Mouse (Mus musculus): ENCODE data around the gene Acaca.
A peak's percentile ranks its signal among the peaks of the same experiment; 100 is the strongest.

Acaca gene

GRCm38 (mm10) chr11:84205776-84206175 is 76.3 kb downstream of the Acaca start:
- DNase-seq (ENCODE audit: extremely low read depth, insufficient read length, low spot score) = no peak

GRCm38 (mm10) chr11:84210876-84211275 is 81.4 kb downstream of the Acaca start:
- no peak for DNase-seq (ENCODE audit: extremely low read depth, insufficient read length, low spot score)

DNA sequence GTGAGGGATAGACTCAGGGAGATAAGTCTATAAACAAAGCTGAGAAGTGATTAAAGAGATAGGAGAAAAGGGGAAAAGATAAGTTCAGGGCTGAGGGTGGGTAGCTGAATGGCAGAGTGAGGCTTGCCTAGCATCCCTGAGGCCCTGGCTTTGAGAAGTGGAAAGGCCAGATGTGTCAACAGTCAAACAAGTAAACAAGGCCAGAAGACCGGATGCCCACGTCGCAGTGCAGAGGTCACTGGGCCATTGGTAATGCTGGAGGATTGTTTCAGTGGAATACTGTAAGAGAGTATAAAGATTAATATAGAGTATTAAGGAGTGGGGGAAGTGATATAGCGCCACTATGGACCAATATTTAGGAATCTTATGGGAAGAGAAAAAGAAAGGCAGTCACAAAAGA is 89.5 kb downstream of the Acaca start:
- DNase-seq (ENCODE audit: extremely low read depth, insufficient read length, low spot score) = no peak

DNA sequence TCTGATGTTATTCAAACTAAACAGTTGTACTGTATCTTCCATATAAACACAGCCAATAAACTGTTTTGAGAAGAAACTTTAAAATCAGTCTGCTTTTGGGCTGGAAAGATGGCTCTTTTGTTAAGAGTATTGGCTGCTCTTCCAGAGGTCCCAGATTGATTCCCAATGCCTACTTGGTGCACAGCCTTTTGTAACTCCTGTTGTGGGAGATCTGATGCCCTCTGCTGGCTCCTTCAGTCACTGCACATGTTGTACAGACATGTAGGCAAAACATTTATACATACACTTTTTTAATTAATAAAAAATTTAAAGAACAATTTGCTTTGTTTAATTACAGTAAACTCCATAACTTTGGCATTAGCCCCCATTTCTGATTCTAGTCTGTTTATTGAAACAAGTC is 114.1 kb downstream of the Acaca start:
- peak; percentile 15 for DNase-seq (ENCODE audit: extremely low read depth, insufficient read length, low spot score)

DNA sequence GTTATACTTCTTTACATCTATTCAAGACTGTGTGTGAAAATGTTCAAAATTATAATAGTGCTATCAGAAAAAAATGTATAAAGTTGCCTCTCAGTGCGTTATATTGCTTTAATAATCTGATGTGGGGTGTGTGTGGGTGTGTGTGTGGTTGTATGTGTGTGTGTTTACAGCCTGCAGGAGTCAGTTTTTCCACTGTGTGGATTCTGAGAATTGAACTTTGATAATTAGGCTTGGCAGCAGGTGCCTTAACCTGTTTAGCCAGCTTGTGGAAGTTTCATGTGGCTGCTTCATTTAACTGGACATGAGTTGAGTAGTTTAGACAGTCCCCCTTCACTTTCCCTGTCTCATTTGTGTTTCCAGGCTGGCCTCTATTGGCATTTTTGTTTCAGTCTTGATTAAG is 117.9 kb downstream of the Acaca start:
- DNase-seq (ENCODE audit: extremely low read depth, insufficient read length, low spot score) = no peak

DNA sequence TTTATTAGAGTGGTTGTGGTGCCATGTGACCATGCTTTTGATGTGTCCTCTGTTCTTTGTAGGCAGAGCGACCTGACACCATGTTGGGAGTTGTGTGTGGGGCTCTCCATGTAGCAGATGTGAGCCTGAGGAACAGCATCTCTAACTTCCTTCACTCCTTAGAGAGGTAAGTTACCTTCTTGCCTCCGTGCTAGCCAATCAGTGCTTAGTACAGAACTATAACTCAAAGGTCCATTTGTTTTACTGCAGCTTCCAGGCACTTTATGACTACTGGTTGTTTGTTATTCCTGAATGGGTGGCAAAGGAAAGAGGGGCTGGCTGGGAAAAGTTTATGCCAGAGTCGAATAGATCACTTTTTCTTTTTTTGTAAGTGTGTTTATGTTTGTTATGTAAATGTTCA is 121.7 kb downstream of the Acaca start:
- DNase-seq (ENCODE audit: extremely low read depth, insufficient read length, low spot score) = no peak

GRCm38 (mm10) chr11:84252425-84252824 is 123.0 kb downstream of the Acaca start:
- DNase-seq (ENCODE audit: extremely low read depth, insufficient read length, low spot score) = no peak

GRCm38 (mm10) chr11:84255879-84256278 is 126.4 kb downstream of the Acaca start:
- no peak for DNase-seq (ENCODE audit: extremely low read depth, insufficient read length, low spot score)

GRCm38 (mm10) chr11:84258053-84258710 is 128.7 kb downstream of the Acaca start:
- no peak for DNase-seq (ENCODE audit: extremely low read depth, insufficient read length, low spot score)

- DNase-seq (ENCODE audit: extremely low read depth, insufficient read length, low spot score) = no peak
These were observed 135.0 kb downstream of the Acaca start for GRCm38 (mm10) chr11:84264490-84264889.

GRCm38 (mm10) chr11:84268068-84268467 is 138.6 kb downstream of the Acaca start:
- no peak for DNase-seq (ENCODE audit: extremely low read depth, insufficient read length, low spot score)

- no peak for DNase-seq (ENCODE audit: extremely low read depth, insufficient read length, low spot score)
These were observed 141.0 kb downstream of the Acaca start for GRCm38 (mm10) chr11:84270511-84270910.

GRCm38 (mm10) chr11:84271948-84272347 is 142.5 kb downstream of the Acaca start:
- no peak for DNase-seq (ENCODE audit: extremely low read depth, insufficient read length, low spot score)

DNA sequence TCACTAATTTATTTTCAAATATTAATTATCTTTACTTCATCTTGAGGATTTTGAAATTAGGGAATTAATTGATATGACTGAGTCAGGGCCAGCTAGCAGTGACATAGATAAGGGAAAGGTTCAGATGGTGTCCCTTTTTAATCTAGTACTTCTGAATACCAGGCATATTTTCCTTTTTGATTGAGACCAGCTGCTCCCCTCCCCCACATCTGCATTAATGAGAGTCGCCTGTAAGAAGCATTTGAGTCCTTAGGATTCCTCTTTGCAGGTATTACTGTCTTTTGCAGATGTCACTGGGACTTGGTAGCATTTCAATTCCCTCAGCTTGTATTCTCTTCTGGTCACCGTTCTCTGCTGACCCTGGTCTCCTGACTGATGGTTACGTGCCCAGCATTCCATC is 143.1 kb downstream of the Acaca start:
- DNase-seq (ENCODE audit: extremely low read depth, insufficient read length, low spot score) = no peak

DNA sequence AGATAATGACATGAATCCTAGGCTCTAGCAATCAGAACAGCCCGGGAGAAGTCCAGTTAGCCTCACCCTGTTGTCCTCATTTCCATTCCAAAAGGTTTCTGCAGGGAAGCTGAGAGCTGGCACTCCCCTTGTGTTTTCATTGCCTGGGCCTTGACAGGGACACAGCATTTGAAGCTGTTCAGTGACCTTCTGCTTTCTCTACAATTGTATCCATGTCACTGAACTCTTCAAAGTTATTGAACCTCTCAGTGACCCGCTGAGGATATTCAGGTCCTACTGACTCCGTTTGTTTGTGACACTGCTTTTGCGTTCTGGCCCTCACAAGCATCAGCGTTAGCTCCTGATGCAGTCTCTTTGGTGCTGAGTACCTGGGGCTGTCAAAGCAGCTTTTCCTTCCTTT is 147.5 kb downstream of the Acaca start:
- DNase-seq (ENCODE audit: extremely low read depth, insufficient read length, low spot score) = no peak

- no peak for DNase-seq (ENCODE audit: extremely low read depth, insufficient read length, low spot score)
These were observed 151.8 kb downstream of the Acaca start for GRCm38 (mm10) chr11:84281280-84281679.

- DNase-seq (ENCODE audit: extremely low read depth, insufficient read length, low spot score) = no peak
These were observed 153.7 kb downstream of the Acaca start for GRCm38 (mm10) chr11:84282944-84283703.

DNA sequence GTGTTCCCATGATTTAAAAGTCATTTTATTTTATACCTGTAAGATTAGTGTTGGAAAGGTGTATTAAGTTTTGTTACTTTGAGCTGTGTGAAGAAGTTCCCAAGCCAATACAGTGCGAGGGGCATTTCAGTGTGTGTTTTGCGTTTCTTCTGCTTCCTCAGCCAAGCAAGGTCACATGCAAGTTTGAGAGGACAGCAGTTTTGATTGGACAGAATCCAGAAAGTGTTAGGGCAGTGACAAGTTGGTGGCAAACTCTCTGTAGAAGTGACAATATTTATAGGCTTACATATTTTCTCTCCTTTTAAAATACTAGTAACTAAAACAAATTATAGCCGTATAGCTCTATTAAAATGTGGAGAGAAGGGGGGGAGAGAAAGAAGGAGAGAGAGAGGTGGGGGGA is 161.3 kb downstream of the Acaca start:
- DNase-seq (ENCODE audit: extremely low read depth, insufficient read length, low spot score) = no peak

DNA sequence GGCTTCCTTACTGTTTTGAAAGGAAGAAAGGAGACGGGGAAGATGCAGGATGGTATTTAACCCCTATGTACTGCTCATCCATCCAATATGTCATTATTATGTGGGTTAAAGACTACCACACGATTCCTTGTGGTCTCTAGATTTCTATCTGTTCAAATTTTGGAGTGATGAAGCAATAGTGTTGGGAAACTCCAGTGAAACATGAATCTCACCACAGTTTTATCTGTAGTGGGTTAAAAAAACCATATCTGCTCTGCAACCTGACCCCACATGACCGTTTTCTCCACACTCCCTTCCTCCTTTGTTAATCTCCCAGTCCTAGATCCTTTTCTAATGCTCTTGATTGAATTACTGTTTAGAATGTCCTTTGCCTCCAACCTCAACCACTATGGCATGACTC is 163.1 kb downstream of the Acaca start:
- DNase-seq (ENCODE audit: extremely low read depth, insufficient read length, low spot score) = no peak

DNA sequence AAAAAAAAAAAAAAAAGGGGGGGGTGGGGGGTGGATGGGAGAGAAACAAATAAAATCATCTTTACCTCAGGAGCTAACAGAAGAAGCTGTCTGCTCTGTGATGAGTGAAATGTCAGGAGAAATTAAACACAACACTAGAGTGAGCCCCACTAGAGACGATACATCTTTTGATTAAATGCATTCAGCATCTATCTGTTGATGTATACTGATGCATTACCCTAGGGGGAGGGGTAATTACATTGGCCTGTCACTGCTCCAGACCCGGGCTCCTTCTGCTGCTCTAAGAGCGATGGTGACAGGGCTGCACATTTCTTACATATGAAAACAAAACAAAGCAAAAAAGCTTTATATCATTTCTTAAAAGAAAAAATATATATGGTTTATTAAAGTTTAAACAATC is 163.8 kb downstream of the Acaca start:
- DNase-seq (ENCODE audit: extremely low read depth, insufficient read length, low spot score) = no peak

DNA sequence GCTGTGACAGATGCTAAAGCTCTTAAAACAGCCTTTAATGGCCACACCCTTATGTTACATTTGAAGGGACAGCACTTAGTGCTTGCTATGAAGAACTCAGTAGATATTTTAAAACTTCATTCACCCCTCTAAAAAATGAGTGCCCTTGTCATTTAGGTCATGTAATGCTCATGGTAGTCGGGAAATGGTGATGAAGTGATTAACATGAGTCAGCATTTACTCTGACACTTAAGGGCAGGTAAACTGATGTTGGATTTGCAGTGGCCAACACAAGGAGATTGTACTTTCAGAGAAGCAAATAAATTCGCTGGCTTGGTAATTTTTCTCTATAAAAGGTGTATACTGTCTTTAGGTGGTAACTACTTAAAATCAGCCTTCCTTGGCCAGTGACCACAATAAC is 166.9 kb downstream of the Acaca start:
- no peak for DNase-seq (ENCODE audit: extremely low read depth, insufficient read length, low spot score)

GRCm38 (mm10) chr11:84305474-84305873 is 176.0 kb downstream of the Acaca start:
- DNase-seq (ENCODE audit: extremely low read depth, insufficient read length, low spot score) = no peak
